Mouse (Mus musculus): ENCODE measurements around the gene Cep55. TPM values are rescaled to one million over a fixed set of nuclear protein-coding genes. Genes with fewer than 3 reads are reported as not detected.
A peak's percentile ranks its signal among the peaks of the same experiment; 100 is the strongest.

The Cep55 gene
- polyA plus RNA-seq, 1 experiment from 2014 or later, result 60.8 TPM

- DNase-seq (ENCODE audit: low spot score, missing footprints) (no peak), ATAC-seq (ENCODE audit: low FRiP score) (no peak)
- Histone ChIP-seq H3K27me3 (ENCODE audit: control insufficient read depth, insufficient read depth, low read length) (peaks cover 3% of the 10 kb centered on the region; the same call in 1 of the 2 replicates), H3K9ac (ENCODE audit: low read length) (no peak overlapping the region), H3K27ac (ENCODE audit: low read depth, low read length) (no peak overlapping the region), H3K4me2 (no peak overlapping the region), H3K9me3 (ENCODE audit: control insufficient read depth, low read length) (no peaks in the 10 kb centered on the region), H3K36me3 (ENCODE audit: control insufficient read depth, insufficient read depth, low read length) (no peaks in the 10 kb centered on the region), H3K4me3 (ENCODE audit: low read depth, low read length) (no peak overlapping the region), H3K4me1 (ENCODE audit: control insufficient read depth, insufficient read depth, low read length) (no peaks in the 10 kb centered on the region)
- WGBS, result 86% methylated on average over 2 of the region's 2 CpGs
These were observed 19.0 kb upstream of the Cep55 start for GRCm38 (mm10) chr19:38035766-38036165.

- WGBS, result 72% methylated on average over 2 of the region's 2 CpGs
- no peak for DNase-seq (ENCODE audit: low spot score, missing footprints)
- Histone ChIP-seq H3K9ac (ENCODE audit: low read length) (no peak overlapping the region), H3K9me3 (ENCODE audit: control insufficient read depth, low read length) (no peaks in the 10 kb centered on the region), H3K36me3 (ENCODE audit: control insufficient read depth, insufficient read depth, low read length) (no peaks in the 10 kb centered on the region), H3K4me2 (no peak overlapping the region), H3K4me3 (ENCODE audit: low read depth, low read length) (no peak overlapping the region), H3K27ac (ENCODE audit: low read depth, low read length) (no peak overlapping the region), H3K27me3 (ENCODE audit: control insufficient read depth, insufficient read depth, low read length) (peaks cover 14% of the 10 kb centered on the region), H3K4me1 (ENCODE audit: control insufficient read depth, insufficient read depth, low read length) (peaks cover under 1% of the 10 kb centered on the region; the same call in 1 of the 2 replicates)
- ATAC-seq (ENCODE audit: low FRiP score), result no peak
These were observed 16.5 kb upstream of the Cep55 start for GRCm38 (mm10) chr19:38038267-38038666.

- WGBS, result 59% methylated on average over 5 of the region's 5 CpGs
These were observed 12.5 kb upstream of the Cep55 start for GRCm38 (mm10) chr19:38042261-38042722.

GRCm38 (mm10) chr19:38043281-38043981 lies 11.4 kb upstream of the Cep55 start, which contains the start of gene Myof:
Gene Myof (minus strand): TSS chr19:38043577.
- Histone ChIP-seq H3K36me3 (ENCODE audit: control insufficient read depth, insufficient read depth, low read length) (no peaks in the 10 kb centered on the region), H3K4me3 (ENCODE audit: low read depth, low read length) (peak within 1 kb of the TSS; percentile 28), H3K4me2 (peak within 1 kb of the TSS; percentile 62), H3K9ac (ENCODE audit: low read length) (peak within 1 kb of the TSS; percentile 46; the same call in 1 of the 2 replicates), H3K27ac (ENCODE audit: low read depth, low read length) (no peak within 1 kb of the TSS), H3K27me3 (ENCODE audit: control insufficient read depth, insufficient read depth, low read length) (peaks cover 20% of the 10 kb centered on the region), H3K9me3 (ENCODE audit: control insufficient read depth, low read length) (no peaks in the 10 kb centered on the region), H3K4me1 (ENCODE audit: control insufficient read depth, insufficient read depth, low read length) (peaks cover 4% of the 10 kb centered on the region; the same call in 1 of the 2 replicates)
- ATAC-seq (ENCODE audit: low FRiP score), result no peak
- 1% methylated on average over 28 of the region's 28 CpGs for WGBS
- peak; percentile 92 for DNase-seq (ENCODE audit: low spot score, missing footprints)

More at GRCm38 (mm10) chr19:38042261-38042722, 12.5 kb upstream of the Cep55 start:
- no peak for ATAC-seq (ENCODE audit: low FRiP score)
- no peaks in the 10 kb centered on the region for H3K9me3 ChIP-seq (ENCODE audit: control insufficient read depth, low read length)
- no peak overlapping the region for H3K27ac ChIP-seq (ENCODE audit: low read depth, low read length)
- H3K27me3 ChIP-seq (ENCODE audit: control insufficient read depth, insufficient read depth, low read length), result peaks cover 20% of the 10 kb centered on the region
- no peak for DNase-seq (ENCODE audit: low spot score, missing footprints)
- peaks cover 4% of the 10 kb centered on the region; the same call in 1 of the 2 replicates for H3K4me1 ChIP-seq (ENCODE audit: control insufficient read depth, insufficient read depth, low read length)
- no peak overlapping the region for H3K9ac ChIP-seq (ENCODE audit: low read length)
- no peaks in the 10 kb centered on the region for H3K36me3 ChIP-seq (ENCODE audit: control insufficient read depth, insufficient read depth, low read length)
- H3K4me3 ChIP-seq (ENCODE audit: low read depth, low read length), result no peak overlapping the region
- no peak overlapping the region for H3K4me2 ChIP-seq

GRCm38 (mm10) chr19:38045198-38045597 lies 9.6 kb upstream of the Cep55 start:
- peaks cover 20% of the 10 kb centered on the region for H3K27me3 ChIP-seq (ENCODE audit: control insufficient read depth, insufficient read depth, low read length)

GRCm38 (mm10) chr19:38049686-38050085 lies 5.1 kb upstream of the Cep55 start:
- H3K27me3 ChIP-seq (ENCODE audit: control insufficient read depth, insufficient read depth, low read length), result no peaks in the 10 kb centered on the region
- H3K27ac ChIP-seq (ENCODE audit: low read depth, low read length), result no peak overlapping the region
- H3K9me3 ChIP-seq (ENCODE audit: control insufficient read depth, low read length), result no peaks in the 10 kb centered on the region
- no peaks in the 10 kb centered on the region for H3K36me3 ChIP-seq (ENCODE audit: control insufficient read depth, insufficient read depth, low read length)
- WGBS, result 88% methylated on average over 1 of the region's 1 CpGs
- ATAC-seq (ENCODE audit: low FRiP score) (no peak), DNase-seq (ENCODE audit: low spot score, missing footprints) (no peak)
- no peaks in the 10 kb centered on the region for H3K4me1 ChIP-seq (ENCODE audit: control insufficient read depth, insufficient read depth, low read length)
- no peak overlapping the region for H3K4me2 ChIP-seq
- H3K4me3 ChIP-seq (ENCODE audit: low read depth, low read length), result no peak overlapping the region
- no peak overlapping the region for H3K9ac ChIP-seq (ENCODE audit: low read length)

More at GRCm38 (mm10) chr19:38045198-38045597, 9.6 kb upstream of the Cep55 start:
- Histone ChIP-seq H3K4me3 (ENCODE audit: low read depth, low read length) (no peak overlapping the region), H3K4me2 (no peak overlapping the region), H3K27ac (ENCODE audit: low read depth, low read length) (no peak overlapping the region), H3K36me3 (ENCODE audit: control insufficient read depth, insufficient read depth, low read length) (no peaks in the 10 kb centered on the region), H3K4me1 (ENCODE audit: control insufficient read depth, insufficient read depth, low read length) (peaks cover 4% of the 10 kb centered on the region; the same call in 1 of the 2 replicates), H3K9me3 (ENCODE audit: control insufficient read depth, low read length) (no peaks in the 10 kb centered on the region), H3K9ac (ENCODE audit: low read length) (no peak overlapping the region)
- WGBS, result 86% methylated on average over 3 of the region's 3 CpGs
- ATAC-seq (ENCODE audit: low FRiP score) (no peak), DNase-seq (ENCODE audit: low spot score, missing footprints) (no peak)

- Histone ChIP-seq H3K36me3 (ENCODE audit: control insufficient read depth, insufficient read depth, low read length) (peaks cover 3% of the 10 kb centered on the region; the same call in 1 of the 2 replicates), H3K9me3 (ENCODE audit: control insufficient read depth, low read length) (no peaks in the 10 kb centered on the region), H3K4me1 (ENCODE audit: control insufficient read depth, insufficient read depth, low read length) (peaks cover 7% of the 10 kb centered on the region; the same call in 1 of the 2 replicates), H3K4me3 (ENCODE audit: low read depth, low read length) (peak overlapping the region; percentile 75; the same call in 1 of the 2 replicates), H3K27me3 (ENCODE audit: control insufficient read depth, insufficient read depth, low read length) (no peaks in the 10 kb centered on the region), H3K27ac (ENCODE audit: low read depth, low read length) (no peak overlapping the region), H3K4me2 (peak overlapping the region; percentile 47), H3K9ac (ENCODE audit: low read length) (peak overlapping the region; percentile 48; the same call in 1 of the 2 replicates)
- WGBS, result 32% methylated on average over 8 of the region's 8 CpGs
- no peak for ATAC-seq (ENCODE audit: low FRiP score)
- peak; percentile 91 for DNase-seq (ENCODE audit: low spot score, missing footprints)
These were observed 1.4 kb upstream of the Cep55 start for GRCm38 (mm10) chr19:38053227-38054041.

GRCm38 (mm10) chr19:38054149-38054719 lies 577 bp upstream of the Cep55 start:
- Histone ChIP-seq H3K4me1 (ENCODE audit: control insufficient read depth, insufficient read depth, low read length) (peaks cover 7% of the 10 kb centered on the region; the same call in 1 of the 2 replicates), H3K9ac (ENCODE audit: low read length) (peak overlapping the region; percentile 48), H3K36me3 (ENCODE audit: control insufficient read depth, insufficient read depth, low read length) (peaks cover 3% of the 10 kb centered on the region; the same call in 1 of the 2 replicates), H3K27me3 (ENCODE audit: control insufficient read depth, insufficient read depth, low read length) (no peaks in the 10 kb centered on the region), H3K4me3 (ENCODE audit: low read depth, low read length) (peak overlapping the region; percentile 75), H3K9me3 (ENCODE audit: control insufficient read depth, low read length) (no peaks in the 10 kb centered on the region), H3K4me2 (peak overlapping the region; percentile 47), H3K27ac (ENCODE audit: low read depth, low read length) (no peak overlapping the region)
- peak; percentile 90; the same call in 1 of the 2 replicates for ATAC-seq (ENCODE audit: low FRiP score)
- no peak for DNase-seq (ENCODE audit: low spot score, missing footprints)
- under 1% methylated on average over 23 of the region's 23 CpGs for WGBS

All from midbrain, embryonic 11.5 days (tissue).